Mouse (Mus musculus): Measurements from ENCODE around the gene Rnasel. TPM values are rescaled to one million over a fixed set of nuclear protein-coding genes. Genes with fewer than 3 reads are reported as not detected.

Rnasel gene
- 36.4 and 40.3 TPM in 2 replicates for polyA plus RNA-seq (2012; rRNA removed)

GRCm38 (mm10) chr1:153749211-153749801 is at the start of gene Rnasel:
Gene Rnasel, plus strand, starts transcription at chr1:153749426.

GRCm38 (mm10) chr1:153740145-153740544 is 9.1 kb upstream of the Rnasel start, which contains the start of gene Rgs16:
Gene Rgs16, plus strand, starts transcription at chr1:153740349.

Other genes starting within 250 kb of the Rnasel start
- 0.79 and 1.00 TPM in 2 replicates for gene Npl, start 199.4 kb upstream of the Rnasel start, polyA plus RNA-seq (2012; rRNA removed)
- gene Rgs8, start 96.4 kb upstream of the Rnasel start, polyA plus RNA-seq (2012; rRNA removed), result 0.48 and 0.66 TPM in 2 replicates
- gene Rgs16, start 9.1 kb upstream of the Rnasel start, polyA plus RNA-seq (2012; rRNA removed), result 2.7 and 3.1 TPM in 2 replicates
- gene Rgsl1, start 94.7 kb downstream of the Rnasel start, polyA plus RNA-seq (2012; rRNA removed), result 0.06 TPM in 1 of 2 replicates, not detected in the other
- gene Teddm1b, start 124.9 kb downstream of the Rnasel start, polyA plus RNA-seq (2012; rRNA removed), result not detected in 2 replicates
- not detected in 2 replicates for gene Teddm1a, start 142.3 kb downstream of the Rnasel start, polyA plus RNA-seq (2012; rRNA removed)
- gene Glul, start 150.5 kb downstream of the Rnasel start, polyA plus RNA-seq (2012; rRNA removed), result 211 and 268 TPM in 2 replicates
- 0.27 and 0.35 TPM in 2 replicates for gene Teddm2, start 150.8 kb downstream of the Rnasel start, polyA plus RNA-seq (2012; rRNA removed)

Measured in colon, adult 2 months (tissue).